Mouse (Mus musculus): ENCODE measurements around the gene Prkce.

GRCm38 (mm10) chr17:86226635-86227034, 59.0 kb downstream of the Prkce start:
- TF ChIP-seq ZNF384 (IDR thresholded peaks at IDR 0.05; ENCODE audit: low read depth, low read length): no peak
- no peak for TF ChIP-seq ZC3H11A (IDR thresholded peaks at IDR 0.05; ENCODE audit: borderline replicate concordance, low read depth, low read length)
